In genomic region chr5:92585932-92586331, GRCm38 (mm10) we compare ENCODE assay signal across 18 mouse cellular contexts. TPM values are rescaled to one million over a fixed set of nuclear protein-coding genes. Genes with fewer than 3 reads are reported as not detected.
DNase-seq lines count a peak whose midpoint lies in the region; ATAC-seq and TF ChIP-seq lines count a peak whose summit lies in the region.
"Had no signal": no experiment of that assay in that cellular context is flagged by ENCODE, and none has a peak within 500 bp of the region (broad histone marks: within the 10 kb centered on the region; RNA-seq: fewer than 3 reads in every experiment).

No protein-coding gene starts in this region.

- DNase-seq in hindbrain, postnatal 0 days (ENCODE audit: low spot score) = no peak
- peak; percentile 76 for DNase-seq in midbrain, embryonic 11.5 days (ENCODE audit: low spot score, missing footprints)
- DNase-seq in kidney, postnatal 36 days = peak; percentile 35 to 39
- no peak for DNase-seq in testis, postnatal 14 days (ENCODE audit: low spot score)
- DNase-seq: B cell, adult 2 months; cerebellum, postnatal 25 days; gastrocnemius, postnatal 36 days; heart, postnatal 4 days; right cerebral cortex, postnatal 25 days had no signal

- TF ChIP-seq CTCF in hindbrain, postnatal 0 days (IDR thresholded peaks at IDR 0.05; ENCODE audit: low read depth) = no peak

- H3K9ac ChIP-seq in hindbrain, embryonic 15.5 days = no peak overlapping the region
- no peak overlapping the region for H3K9ac ChIP-seq in hindbrain, postnatal 0 days (replicated peaks; ENCODE audit: low read length)
- no peak overlapping the region for H3K9ac ChIP-seq in midbrain, embryonic 11.5 days (ENCODE audit: low read length)
- no peak overlapping the region for H3K9ac ChIP-seq in midbrain, embryonic 16.5 days (ENCODE audit: low read depth, low read length)
- H3K9ac ChIP-seq: embryonic facial prominence, embryonic 13.5 days; heart, embryonic 12.5 days; limb, embryonic 13.5 days; midbrain, embryonic 13.5 days had no signal

- no peak overlapping the region for H3ac ChIP-seq in myocyte (ENCODE audit: control insufficient read depth, insufficient read length)

- peak; percentile 11; the same call in 1 of the 2 replicates for ATAC-seq in hindbrain, embryonic 15.5 days (ENCODE audit: low FRiP score, low read depth)
- ATAC-seq in hindbrain, postnatal 0 days = no peak
- no peak for ATAC-seq in midbrain, embryonic 11.5 days (ENCODE audit: low FRiP score)
- no peak for ATAC-seq in midbrain, embryonic 16.5 days
- ATAC-seq in CD4-positive, CD25-positive, alpha-beta regulatory T cell, adult 4 months = no peak
- ATAC-seq: midbrain, embryonic 13.5 days had no signal

- TF ChIP-seq POLR2A in myocyte (IDR thresholded peaks at IDR 0.05; ENCODE audit: insufficient read length, low read depth) = no peak

- H3K27ac ChIP-seq in hindbrain, embryonic 15.5 days (replicated peaks) = no peak overlapping the region
- H3K27ac ChIP-seq in hindbrain, postnatal 0 days = no peak overlapping the region
- no peak overlapping the region for H3K27ac ChIP-seq in midbrain, embryonic 11.5 days (ENCODE audit: low read depth, low read length)
- no peak overlapping the region for H3K27ac ChIP-seq in midbrain, embryonic 16.5 days (ENCODE audit: low read length)
- H3K27ac ChIP-seq: embryonic facial prominence, embryonic 13.5 days; limb, embryonic 13.5 days; midbrain, embryonic 13.5 days had no signal

- WGBS in hindbrain, embryonic 15.5 days = 54% methylated on average over 10 of the region's 10 CpGs
- 53% methylated on average over 10 of the region's 10 CpGs for WGBS in hindbrain, postnatal 0 days
- WGBS in midbrain, embryonic 11.5 days = 75% methylated on average over 10 of the region's 10 CpGs
- 74% methylated on average over 10 of the region's 10 CpGs for WGBS in midbrain, embryonic 16.5 days

- no peak overlapping the region for H3K4me2 ChIP-seq in hindbrain, embryonic 15.5 days
- no peak overlapping the region for H3K4me2 ChIP-seq in hindbrain, postnatal 0 days (ENCODE audit: low read depth, low read length)
- H3K4me2 ChIP-seq in midbrain, embryonic 11.5 days = no peak overlapping the region
- no peak overlapping the region for H3K4me2 ChIP-seq in midbrain, embryonic 16.5 days (ENCODE audit: low read length)
- peak overlapping the region; percentile 10 for H3K4me2 ChIP-seq in myocyte (ENCODE audit: low read depth)
- H3K4me2 ChIP-seq: embryonic facial prominence, embryonic 13.5 days; heart, embryonic 12.5 days; limb, embryonic 13.5 days; midbrain, embryonic 13.5 days had no signal

- no peaks in the 10 kb centered on the region for H3K36me3 ChIP-seq in hindbrain, embryonic 15.5 days
- H3K36me3 ChIP-seq in hindbrain, postnatal 0 days (ENCODE audit: insufficient read depth, low read length) = no peaks in the 10 kb centered on the region
- no peaks in the 10 kb centered on the region for H3K36me3 ChIP-seq in midbrain, embryonic 11.5 days (ENCODE audit: control insufficient read depth, insufficient read depth, low read length)
- no peaks in the 10 kb centered on the region for H3K36me3 ChIP-seq in midbrain, embryonic 16.5 days (ENCODE audit: control insufficient read depth, insufficient read depth, low read length)
- no peaks in the 10 kb centered on the region for H3K36me3 ChIP-seq in myocyte (ENCODE audit: control insufficient read depth, insufficient read depth)
- H3K36me3 ChIP-seq: embryonic facial prominence, embryonic 13.5 days; heart, embryonic 12.5 days; limb, embryonic 13.5 days; midbrain, embryonic 13.5 days had no signal

- no peaks in the 10 kb centered on the region for H3K9me3 ChIP-seq in hindbrain, embryonic 15.5 days
- H3K9me3 ChIP-seq in hindbrain, postnatal 0 days (ENCODE audit: low read length) = no peaks in the 10 kb centered on the region
- H3K9me3 ChIP-seq in midbrain, embryonic 11.5 days (ENCODE audit: control insufficient read depth, low read length) = no peaks in the 10 kb centered on the region
- no peaks in the 10 kb centered on the region for H3K9me3 ChIP-seq in midbrain, embryonic 16.5 days (replicated peaks; ENCODE audit: control insufficient read depth, low read length, poor library complexity, severe bottlenecking)
- H3K9me3 ChIP-seq: embryonic facial prominence, embryonic 13.5 days; heart, embryonic 12.5 days; limb, embryonic 13.5 days; midbrain, embryonic 13.5 days had no signal

- no peaks in the 10 kb centered on the region for H3K4me1 ChIP-seq in hindbrain, embryonic 15.5 days (replicated peaks)
- H3K4me1 ChIP-seq in hindbrain, postnatal 0 days (ENCODE audit: insufficient read depth, low read length) = no peaks in the 10 kb centered on the region
- H3K4me1 ChIP-seq in midbrain, embryonic 11.5 days (ENCODE audit: control insufficient read depth, insufficient read depth, low read length) = no peaks in the 10 kb centered on the region
- H3K4me1 ChIP-seq in midbrain, embryonic 16.5 days (ENCODE audit: control insufficient read depth, insufficient read depth, low read length) = no peaks in the 10 kb centered on the region
- H3K4me1 ChIP-seq: embryonic facial prominence, embryonic 13.5 days; limb, embryonic 13.5 days; midbrain, embryonic 13.5 days had no signal

- H3K27me3 ChIP-seq in hindbrain, embryonic 15.5 days = no peaks in the 10 kb centered on the region
- no peaks in the 10 kb centered on the region for H3K27me3 ChIP-seq in hindbrain, postnatal 0 days (ENCODE audit: insufficient read depth, low read length)
- no peaks in the 10 kb centered on the region for H3K27me3 ChIP-seq in midbrain, embryonic 11.5 days (ENCODE audit: control insufficient read depth, insufficient read depth, low read length)
- H3K27me3 ChIP-seq in midbrain, embryonic 16.5 days (ENCODE audit: control insufficient read depth, insufficient read depth, low read depth, low read length) = no peaks in the 10 kb centered on the region
- H3K27me3 ChIP-seq in myocyte (ENCODE audit: control insufficient read depth, insufficient read depth, insufficient read length) = peaks cover 5% of the 10 kb centered on the region
- H3K27me3 ChIP-seq: embryonic facial prominence, embryonic 13.5 days; heart, embryonic 12.5 days; limb, embryonic 13.5 days; midbrain, embryonic 13.5 days had no signal

- no peaks in the 10 kb centered on the region for H3K79me2 ChIP-seq in myocyte (ENCODE audit: control insufficient read depth, insufficient read depth)

- H3K4me3 ChIP-seq in hindbrain, embryonic 15.5 days = no peak overlapping the region
- no peak overlapping the region for H3K4me3 ChIP-seq in hindbrain, postnatal 0 days (ENCODE audit: low read length)
- H3K4me3 ChIP-seq in midbrain, embryonic 11.5 days (ENCODE audit: low read depth, low read length) = no peak overlapping the region
- H3K4me3 ChIP-seq in midbrain, embryonic 16.5 days (ENCODE audit: low read depth, low read length) = no peak overlapping the region
- H3K4me3 ChIP-seq in myocyte = no peak overlapping the region
- H3K4me3 ChIP-seq: embryonic facial prominence, embryonic 13.5 days; heart, embryonic 12.5 days; limb, embryonic 13.5 days; midbrain, embryonic 13.5 days had no signal

TF ChIP-seq in myocyte, 11 proteins besides CTCF, POLR2A, EP300 and RAD21:
- TF ChIP-seq MAX (IDR thresholded peaks at IDR 0.05; ENCODE audit: low read depth) (no peak), TCF12 (IDR thresholded peaks at IDR 0.05; ENCODE audit: insufficient read depth, poor library complexity, severe bottlenecking) (no peak), CEBPB (IDR thresholded peaks at IDR 0.05; ENCODE audit: insufficient read depth, poor library complexity, severe bottlenecking) (no peak), MYOG (IDR thresholded peaks at IDR 0.05; ENCODE audit: control insufficient read depth in 1 of 3, insufficient read depth in 1 of 3, insufficient read length in 2 of 3, low read depth in 2 of 3) (peak in 1 of 3 experiments; percentile 55), USF1 (IDR thresholded peaks at IDR 0.05; ENCODE audit: low read depth) (no peak), E2F4 (IDR thresholded peaks at IDR 0.05; ENCODE audit: insufficient read depth) (no peak), SRF (IDR thresholded peaks at IDR 0.05; ENCODE audit: control insufficient read depth, insufficient read length, low read depth) (no peak), POLR2AphosphoS2 (IDR thresholded peaks at IDR 0.05; ENCODE audit: insufficient read length, low read depth) (no peak), REST (IDR thresholded peaks at IDR 0.05; ENCODE audit: insufficient read depth, insufficient read length) (no peak), TCF3 (IDR thresholded peaks at IDR 0.05; ENCODE audit: insufficient read length, low read depth) (no peak), MYOD1 (IDR thresholded peaks at IDR 0.05; ENCODE audit: control insufficient read depth in 1 of 3, insufficient read length in 2 of 3, low read depth in 2 of 3) (peak in 1 of 3 experiments; percentile 66)

RNA-seq across cellular contexts. Expression of gene Stbd1, which starts 16.9 kb away (rescaled TPM):
- polyA plus RNA-seq in hindbrain, embryonic 15.5 days (2015; fragmentation: Nextera tagmentation; extraction: Ambion mirVana) = 10.6 and 11.9 TPM in 2 replicates
- total RNA-seq in hindbrain, postnatal 0 days (2014; rRNA removed) = 1.8 and 5.4 TPM in 2 replicates
- 5.6 and 6.3 TPM in 2 replicates for polyA plus RNA-seq in hindbrain, postnatal 0 days (2015; fragmentation: Nextera tagmentation; extraction: Ambion mirVana)
- 6.0 and 6.8 TPM in 2 replicates for polyA plus RNA-seq in midbrain, embryonic 11.5 days (2014; fragmentation: Nextera tagmentation; extraction: Ambion mirVana)
- polyA plus RNA-seq in midbrain, embryonic 16.5 days (2015; fragmentation: Nextera tagmentation; extraction: Ambion mirVana) = 5.7 and 5.9 TPM in 2 replicates
- polyA plus RNA-seq in myocyte (2012; fragmentation: generic; extraction: Trizol) = 203 TPM
- polyA plus RNA-seq in CD4-positive, CD25-positive, alpha-beta regulatory T cell, adult 4 months (2017; shearing (Covaris generic)) = under 1 TPM in 1 of 2 experiments, not detected in 1; 0.27 TPM

RNA-seq across cellular contexts. Expression of gene Fam47e, which starts 31.1 kb away (rescaled TPM):
- polyA plus RNA-seq in hindbrain, embryonic 15.5 days (2015; fragmentation: Nextera tagmentation; extraction: Ambion mirVana) = 0.90 and 1.7 TPM in 2 replicates
- 0.68 and 1.9 TPM in 2 replicates for total RNA-seq in hindbrain, postnatal 0 days (2014; rRNA removed)
- polyA plus RNA-seq in hindbrain, postnatal 0 days (2015; fragmentation: Nextera tagmentation; extraction: Ambion mirVana) = 1.4 and 1.5 TPM in 2 replicates
- polyA plus RNA-seq in midbrain, embryonic 11.5 days (2014; fragmentation: Nextera tagmentation; extraction: Ambion mirVana) = not detected in 2 replicates
- 1.3 and 2.1 TPM in 2 replicates for polyA plus RNA-seq in midbrain, embryonic 16.5 days (2015; fragmentation: Nextera tagmentation; extraction: Ambion mirVana)
- not detected for polyA plus RNA-seq in myocyte (2012; fragmentation: generic; extraction: Trizol)
- polyA plus RNA-seq in CD4-positive, CD25-positive, alpha-beta regulatory T cell, adult 4 months (2017; shearing (Covaris generic)) = not detected
- total RNA-seq: gastrocnemius, postnatal 36 days; heart, postnatal 4 days had no signal
- polyA plus RNA-seq: heart, embryonic 12.5 days; large intestine, adult 2 months; limb, embryonic 13.5 days; midbrain, embryonic 13.5 days had no signal

Comparison
In these comparisons a context has a peak if more than half of its experiments do, and no peak if none do; other contexts are left out.
1. DNase-seq: peak in midbrain, embryonic 11.5 days (single experiment) and kidney, postnatal 36 days (2 of 2); none in hindbrain, postnatal 0 days (single experiment) and testis, postnatal 14 days (single experiment).
2. RNA of gene Stbd1, which starts 16.9 kb away (polyA plus RNA-seq): 203 TPM in myocyte (single experiment); 10.6 to 11.9 TPM in hindbrain, embryonic 15.5 days, 6.0 to 6.8 TPM in midbrain, embryonic 11.5 days, 5.7 to 5.9 TPM in midbrain, embryonic 16.5 days, 5.6 to 6.3 TPM in hindbrain, postnatal 0 days and 0.27 TPM in CD4-positive, CD25-positive, alpha-beta regulatory T cell, adult 4 months; every median in the first group is over 10 times any median in the second.